Mouse (Mus musculus) myocyte (in vitro differentiated cells): Measurements from ENCODE around the gene Tmem91.

Experiments
- E2F4 ChIP-seq: IDR thresholded peaks from one replicate; pipeline ENCODE4 v1.6.1; 2011; ENCODE audit warnings: mild to moderate bottlenecking, control low read depth, moderate library complexity; ENCODE audit not compliant: insufficient read depth
- POLR2A ChIP-seq: IDR thresholded peaks from one replicate; pipeline ENCODE4 v1.6.1; 2011; ENCODE audit warnings: low read depth, mild to moderate bottlenecking, control low read depth, moderate library complexity; ENCODE audit not compliant: insufficient read length
- POLR2AphosphoS2 ChIP-seq: IDR thresholded peaks from one replicate; pipeline ENCODE4 v1.6.1; 2011; ENCODE audit warnings: low read depth, control low read depth; ENCODE audit not compliant: insufficient read length
- SRF ChIP-seq: IDR thresholded peaks from one replicate; pipeline ENCODE4 v1.6.1; 2011; ENCODE audit warnings: low read depth; ENCODE audit not compliant: control insufficient read depth, insufficient read length
- TCF3 ChIP-seq: IDR thresholded peaks from one replicate; pipeline ENCODE4 v1.6.1; 2011; ENCODE audit warnings: low read depth, control low read depth; ENCODE audit not compliant: insufficient read length

DNA sequence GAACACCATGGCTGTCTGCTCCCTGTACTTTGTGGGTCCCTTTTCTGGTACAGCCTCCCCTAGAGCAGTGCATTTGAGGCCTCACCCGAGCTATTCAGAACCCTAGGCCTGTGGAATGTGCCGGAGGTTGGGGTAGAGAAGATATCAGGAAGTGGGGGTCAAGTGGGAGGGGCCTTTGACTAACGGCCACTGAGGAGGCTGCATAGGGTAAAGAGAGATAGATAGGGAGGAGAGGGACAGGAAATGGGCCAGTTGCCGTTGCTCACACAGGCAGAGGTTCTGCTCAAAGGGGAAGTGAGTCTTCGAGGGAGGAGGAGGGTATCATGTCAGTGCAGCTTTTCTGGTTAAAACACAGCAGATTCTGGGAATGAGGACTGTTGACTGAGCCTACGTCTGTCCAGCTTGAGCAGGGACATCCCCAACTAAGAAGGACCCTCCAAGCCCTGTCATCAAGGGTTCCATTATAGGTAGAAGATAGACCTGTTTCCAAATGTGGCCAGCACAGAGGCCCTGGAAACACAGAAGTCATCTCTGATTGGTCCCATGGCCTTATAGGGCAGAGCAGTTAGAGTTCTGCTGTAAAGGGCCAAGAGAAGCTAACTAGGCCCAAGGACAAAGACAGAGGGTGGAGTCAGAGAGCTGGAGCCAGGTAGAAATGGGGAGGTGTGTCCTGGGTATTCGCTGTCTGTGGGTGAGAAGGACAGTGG lies 8.7 kb upstream of the Tmem91 start:
- TF ChIP-seq POLR2A (no peak), POLR2AphosphoS2 (no peak), E2F4 (no peak), TCF3 (no peak), SRF (no peak)
